Mouse (Mus musculus) adrenal gland, postnatal 4 days (tissue): ENCODE data around the gene Pax6. TPM values are rescaled to one million over a fixed set of nuclear protein-coding genes. Genes with fewer than 3 reads are reported as not detected.

Experiments used
- DNase-seq, 2 experiments: peaks; one replicate each; pipeline ENCODE4 v3.0.0; 2021 to 2022; ENCODE audit warnings: low spot score in 2 of 2, mixed read lengths in 2 of 2
- total RNA-seq, 2 experiments: library from RNA; stranded (reverse); gene quantifications; 2 replicates each; pipeline ENCODE4 v1.2.3; 2021

Gene Pax6
- total RNA-seq, 2 experiments from 2014 or later, result 1.1 to 4.5 TPM

GRCm38 (mm10) chr2:105682634-105683351 is 14.1 kb downstream of the Pax6 start:
- no peak for DNase-seq

- no peak for DNase-seq
Measured at GRCm38 (mm10) chr2:105683771-105684410, 15.2 kb downstream of the Pax6 start.

- no peak for DNase-seq
Measured at GRCm38 (mm10) chr2:105684991-105685650, 16.4 kb downstream of the Pax6 start.

GRCm38 (mm10) chr2:105685651-105686050 is 17.0 kb downstream of the Pax6 start:
- DNase-seq, result no peak

- DNase-seq, result no peak
Measured at GRCm38 (mm10) chr2:105686363-105687316, 17.9 kb downstream of the Pax6 start.

- DNase-seq, result no peak
Measured at GRCm38 (mm10) chr2:105687317-105687991, 18.8 kb downstream of the Pax6 start.

- no peak for DNase-seq
Measured at GRCm38 (mm10) chr2:105688011-105688410, 19.3 kb downstream of the Pax6 start.

- DNase-seq, result no peak
Measured at GRCm38 (mm10) chr2:105688436-105689303, 20.0 kb downstream of the Pax6 start.

- no peak for DNase-seq
Measured at GRCm38 (mm10) chr2:105689304-105689770, 20.6 kb downstream of the Pax6 start.

- DNase-seq, result no peak
Measured at GRCm38 (mm10) chr2:105689771-105690639, 21.3 kb downstream of the Pax6 start.

- DNase-seq, result no peak
Measured at GRCm38 (mm10) chr2:105691296-105691695, 22.6 kb downstream of the Pax6 start.

- DNase-seq, result no peak
Measured at GRCm38 (mm10) chr2:105697741-105698140, 29.0 kb downstream of the Pax6 start.

- no peak for DNase-seq
Measured at GRCm38 (mm10) chr2:105698631-105699030, 29.9 kb downstream of the Pax6 start.

- DNase-seq, result no peak
Measured at GRCm38 (mm10) chr2:105701781-105702180, 33.1 kb downstream of the Pax6 start.

GRCm38 (mm10) chr2:105702586-105702985 is 33.9 kb downstream of the Pax6 start:
- no peak for DNase-seq

GRCm38 (mm10) chr2:105705320-105705719 is 36.6 kb downstream of the Pax6 start:
- DNase-seq, result no peak

GRCm38 (mm10) chr2:105709126-105709525 is 40.4 kb downstream of the Pax6 start:
- no peak for DNase-seq

- no peak for DNase-seq
Measured at GRCm38 (mm10) chr2:105710511-105710910, 41.8 kb downstream of the Pax6 start.
